Mouse (Mus musculus): ENCODE measurements around the gene Med12. TPM values are rescaled to one million over a fixed set of nuclear protein-coding genes. Genes with fewer than 3 reads are reported as not detected.

Gene Med12
- polyA plus RNA-seq, 1 experiment from 2014 or later = 26.0 TPM

DNA sequence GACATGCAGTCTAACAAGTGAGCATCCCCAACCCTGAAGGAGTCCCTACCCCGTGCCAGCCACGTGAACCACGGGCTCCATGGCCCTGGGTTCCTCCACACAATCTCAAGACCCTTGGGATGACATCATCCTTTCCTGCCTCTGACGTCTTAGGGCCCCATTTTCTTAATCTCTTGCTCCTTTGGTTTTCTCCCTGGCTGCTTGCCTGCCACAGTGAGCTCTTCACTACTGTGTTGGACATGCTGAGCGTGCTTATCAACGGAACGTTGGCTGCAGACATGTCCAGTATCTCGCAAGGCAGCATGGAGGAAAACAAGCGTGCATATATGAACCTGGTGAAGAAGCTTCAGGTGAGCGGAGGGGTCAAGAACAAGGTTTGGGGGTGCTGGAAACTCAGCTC, 16.3 kb downstream of the Med12 start:
- H3K9ac ChIP-seq (ENCODE audit: low read depth, low read length) = no peak overlapping the region
- no peak overlapping the region for H3K27ac ChIP-seq (ENCODE audit: low read length)
- WGBS = 93% methylated on average over 10 of the region's 10 CpGs
- H3K27me3 ChIP-seq (ENCODE audit: control insufficient read depth, insufficient read depth, low read depth, low read length) = no peaks in the 10 kb centered on the region
- no peaks in the 10 kb centered on the region for H3K4me1 ChIP-seq (ENCODE audit: control insufficient read depth, insufficient read depth, low read length)
- H3K36me3 ChIP-seq (ENCODE audit: control insufficient read depth, insufficient read depth, low read length) = peaks cover 16% of the 10 kb centered on the region
- H3K4me3 ChIP-seq (ENCODE audit: low read depth, low read length) = no peak overlapping the region
- no peaks in the 10 kb centered on the region for H3K9me3 ChIP-seq (replicated peaks; ENCODE audit: control insufficient read depth, low read length, poor library complexity, severe bottlenecking)
- no peak overlapping the region for H3K4me2 ChIP-seq (ENCODE audit: low read length)
- no peak for ATAC-seq

DNA sequence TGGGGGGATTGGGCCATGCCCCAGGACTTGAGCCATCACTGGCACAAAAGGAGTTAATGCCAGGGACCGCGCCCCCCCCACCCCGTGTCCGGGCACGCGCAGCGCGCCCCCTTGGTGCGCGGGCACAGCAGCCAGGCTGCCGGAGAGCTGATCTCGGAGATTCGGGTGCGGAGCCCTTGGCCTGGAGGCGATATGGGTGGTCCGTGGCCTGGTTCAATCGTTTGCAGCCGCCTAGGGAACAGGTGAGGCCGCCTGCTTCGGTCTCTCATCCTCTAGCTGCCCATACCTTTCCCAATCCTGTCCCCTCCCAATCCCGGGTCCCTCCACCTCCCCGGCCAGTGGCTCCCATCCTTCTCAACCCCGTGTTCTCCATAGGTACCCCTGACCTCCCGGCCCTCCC, 25.2 kb downstream of the Med12 start, which contains the start of gene Nlgn3:
TSS of gene Nlgn3 (plus strand) at position 114 of the 400 bp plus-strand sequence.
- Histone ChIP-seq H3K27ac (ENCODE audit: low read length) (peak within 1 kb of the TSS; percentile 88), H3K4me3 (ENCODE audit: low read depth, low read length) (peak within 1 kb of the TSS; percentile 57), H3K9me3 (replicated peaks; ENCODE audit: control insufficient read depth, low read length, poor library complexity, severe bottlenecking) (no peaks in the 10 kb centered on the region), H3K27me3 (ENCODE audit: control insufficient read depth, insufficient read depth, low read depth, low read length) (no peaks in the 10 kb centered on the region; the same call in 1 of the 2 replicates), H3K4me1 (ENCODE audit: control insufficient read depth, insufficient read depth, low read length) (peaks cover 22% of the 10 kb centered on the region), H3K4me2 (ENCODE audit: low read length) (peak within 1 kb of the TSS; percentile 70), H3K36me3 (ENCODE audit: control insufficient read depth, insufficient read depth, low read length) (peaks cover 3% of the 10 kb centered on the region), H3K9ac (ENCODE audit: low read depth, low read length) (peak within 1 kb of the TSS; percentile 78)
- ATAC-seq = peak; percentile 28
- WGBS = 13% methylated on average over 13 of the region's 24 CpGs

GRCm38 (mm10) chrX:101299473-101300426, 25.9 kb downstream of the Med12 start:
- peak; percentile 76 for ATAC-seq
- 23% methylated on average over 9 of the region's 13 CpGs for WGBS
- no peaks in the 10 kb centered on the region; the same call in 1 of the 2 replicates for H3K27me3 ChIP-seq (ENCODE audit: control insufficient read depth, insufficient read depth, low read depth, low read length)
- peak overlapping the region; percentile 70 for H3K4me2 ChIP-seq (ENCODE audit: low read length)
- H3K27ac ChIP-seq (ENCODE audit: low read length) = peak overlapping the region; percentile 88
- peaks cover 26% of the 10 kb centered on the region for H3K4me1 ChIP-seq (ENCODE audit: control insufficient read depth, insufficient read depth, low read length)
- H3K36me3 ChIP-seq (ENCODE audit: control insufficient read depth, insufficient read depth, low read length) = no peaks in the 10 kb centered on the region
- H3K4me3 ChIP-seq (ENCODE audit: low read depth, low read length) = peak overlapping the region; percentile 57
- H3K9me3 ChIP-seq (replicated peaks; ENCODE audit: control insufficient read depth, low read length, poor library complexity, severe bottlenecking) = no peaks in the 10 kb centered on the region
- peak overlapping the region; percentile 78 for H3K9ac ChIP-seq (ENCODE audit: low read depth, low read length)

GRCm38 (mm10) chrX:101300427-101301030, 26.7 kb downstream of the Med12 start:
- Histone ChIP-seq H3K27me3 (ENCODE audit: control insufficient read depth, insufficient read depth, low read depth, low read length) (no peaks in the 10 kb centered on the region; the same call in 1 of the 2 replicates), H3K4me1 (ENCODE audit: control insufficient read depth, insufficient read depth, low read length) (peaks cover 26% of the 10 kb centered on the region), H3K36me3 (ENCODE audit: control insufficient read depth, insufficient read depth, low read length) (no peaks in the 10 kb centered on the region), H3K9ac (ENCODE audit: low read depth, low read length) (peak overlapping the region; percentile 78), H3K4me3 (ENCODE audit: low read depth, low read length) (peak overlapping the region; percentile 57), H3K27ac (ENCODE audit: low read length) (peak overlapping the region; percentile 88), H3K4me2 (ENCODE audit: low read length) (peak overlapping the region; percentile 70), H3K9me3 (replicated peaks; ENCODE audit: control insufficient read depth, low read length, poor library complexity, severe bottlenecking) (no peaks in the 10 kb centered on the region)
- ATAC-seq = peak; percentile 44
- 20% methylated on average over 13 of the region's 13 CpGs for WGBS

GRCm38 (mm10) chrX:101301654-101302053, 27.8 kb downstream of the Med12 start:
- Histone ChIP-seq H3K4me2 (ENCODE audit: low read length) (peak overlapping the region; percentile 70), H3K36me3 (ENCODE audit: control insufficient read depth, insufficient read depth, low read length) (0 out of 2 replicates have a peak, but pooled peaks cover under 1% of the 10 kb centered on the region), H3K4me3 (ENCODE audit: low read depth, low read length) (peak overlapping the region; percentile 57), H3K9me3 (replicated peaks; ENCODE audit: control insufficient read depth, low read length, poor library complexity, severe bottlenecking) (no peaks in the 10 kb centered on the region), H3K4me1 (ENCODE audit: control insufficient read depth, insufficient read depth, low read length) (peaks cover 26% of the 10 kb centered on the region), H3K27ac (ENCODE audit: low read length) (no peak overlapping the region), H3K9ac (ENCODE audit: low read depth, low read length) (peak overlapping the region; percentile 78), H3K27me3 (ENCODE audit: control insufficient read depth, insufficient read depth, low read depth, low read length) (no peaks in the 10 kb centered on the region; the same call in 1 of the 2 replicates)
- 58% methylated on average over 9 of the region's 9 CpGs for WGBS
- ATAC-seq = no peak

- Histone ChIP-seq H3K4me3 (ENCODE audit: low read depth, low read length) (no peak overlapping the region), H3K27ac (ENCODE audit: low read length) (no peak overlapping the region), H3K4me1 (ENCODE audit: control insufficient read depth, insufficient read depth, low read length) (peaks cover 22% of the 10 kb centered on the region), H3K4me2 (ENCODE audit: low read length) (no peak overlapping the region), H3K9me3 (replicated peaks; ENCODE audit: control insufficient read depth, low read length, poor library complexity, severe bottlenecking) (no peaks in the 10 kb centered on the region), H3K27me3 (ENCODE audit: control insufficient read depth, insufficient read depth, low read depth, low read length) (no peaks in the 10 kb centered on the region), H3K9ac (ENCODE audit: low read depth, low read length) (no peak overlapping the region), H3K36me3 (ENCODE audit: control insufficient read depth, insufficient read depth, low read length) (0 out of 2 replicates have a peak, but pooled peaks cover 5% of the 10 kb centered on the region)
- WGBS = 24% methylated on average over 2 of the region's 2 CpGs
- no peak for ATAC-seq
These were observed 30.8 kb downstream of the Med12 start for GRCm38 (mm10) chrX:101304646-101305045.

GRCm38 (mm10) chrX:101309299-101309698, 35.5 kb downstream of the Med12 start:
- Histone ChIP-seq H3K36me3 (ENCODE audit: control insufficient read depth, insufficient read depth, low read length) (0 out of 2 replicates have a peak, but pooled peaks cover 7% of the 10 kb centered on the region), H3K9me3 (replicated peaks; ENCODE audit: control insufficient read depth, low read length, poor library complexity, severe bottlenecking) (no peaks in the 10 kb centered on the region), H3K9ac (ENCODE audit: low read depth, low read length) (no peak overlapping the region), H3K27me3 (ENCODE audit: control insufficient read depth, insufficient read depth, low read depth, low read length) (no peaks in the 10 kb centered on the region), H3K4me1 (ENCODE audit: control insufficient read depth, insufficient read depth, low read length) (peaks cover 5% of the 10 kb centered on the region), H3K4me2 (ENCODE audit: low read length) (no peak overlapping the region), H3K4me3 (ENCODE audit: low read depth, low read length) (no peak overlapping the region), H3K27ac (ENCODE audit: low read length) (no peak overlapping the region)
- ATAC-seq = no peak
- 91% methylated on average over 5 of the region's 5 CpGs for WGBS

DNA sequence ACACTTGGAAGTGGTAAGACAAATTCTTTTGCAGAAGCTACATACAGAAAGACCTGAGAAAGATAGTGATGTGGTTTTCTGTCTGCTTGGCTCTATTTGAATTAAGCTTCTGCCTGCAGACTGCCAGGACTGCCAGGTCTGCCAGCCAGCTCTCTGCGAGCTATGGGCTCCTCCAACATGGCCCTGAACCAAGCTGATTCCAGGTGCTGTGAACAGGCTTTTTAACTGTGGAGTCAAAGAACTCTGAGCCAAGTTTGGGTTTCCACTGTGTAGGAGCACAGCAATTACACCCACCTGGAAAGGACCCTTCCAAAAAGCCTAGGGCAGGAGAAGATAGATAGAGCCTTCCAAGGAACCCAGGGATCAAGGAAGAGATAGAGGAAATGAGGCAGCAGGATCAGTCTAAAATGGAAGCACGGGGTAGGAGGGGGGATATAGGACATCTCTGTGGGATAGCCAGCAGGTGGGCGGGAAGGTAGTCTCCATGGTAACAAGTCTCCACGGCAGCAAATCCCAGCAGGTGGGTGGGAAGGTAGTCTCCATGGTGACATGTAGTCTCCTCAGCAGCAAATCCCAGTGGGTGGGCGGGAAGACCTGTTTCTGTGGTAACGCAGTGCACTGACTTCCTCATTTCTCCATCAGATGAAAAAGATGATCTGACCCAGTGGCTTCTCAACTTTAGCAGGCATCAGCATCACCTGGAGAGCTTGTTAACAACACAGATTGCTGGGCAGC, 40.0 kb downstream of the Med12 start:
- no peaks in the 10 kb centered on the region for H3K27me3 ChIP-seq (ENCODE audit: control insufficient read depth, insufficient read depth, low read depth, low read length)
- H3K4me3 ChIP-seq (ENCODE audit: low read depth, low read length) = no peak overlapping the region
- H3K9me3 ChIP-seq (replicated peaks; ENCODE audit: control insufficient read depth, low read length, poor library complexity, severe bottlenecking) = no peaks in the 10 kb centered on the region
- peak overlapping the region; percentile 51; the same call in 1 of the 2 replicates for H3K27ac ChIP-seq (ENCODE audit: low read length)
- H3K36me3 ChIP-seq (ENCODE audit: control insufficient read depth, insufficient read depth, low read length) = 0 out of 2 replicates have a peak, but pooled peaks cover 5% of the 10 kb centered on the region
- no peak overlapping the region for H3K9ac ChIP-seq (ENCODE audit: low read depth, low read length)
- peak; percentile 86 for ATAC-seq
- no peak overlapping the region for H3K4me2 ChIP-seq (ENCODE audit: low read length)
- H3K4me1 ChIP-seq (ENCODE audit: control insufficient read depth, insufficient read depth, low read length) = peaks cover 4% of the 10 kb centered on the region; the same call in 1 of the 2 replicates
- 21% methylated on average over 6 of the region's 6 CpGs for WGBS
